Mouse (Mus musculus) MEL (cell line): ENCODE data around the gene Vcan. TPM values are rescaled to one million over a fixed set of nuclear protein-coding genes. Genes with fewer than 3 reads are reported as not detected.

Experiments
- DNase-seq: peaks from one replicate; pipeline ENCODE4 v3.0.0; 2011; ENCODE audit warnings: low read depth, low spot score
- H3K27ac ChIP-seq: 2 replicates; pipeline ENCODE4 v1.5.1; 2012; ENCODE audit warnings: low read depth, mild to moderate bottlenecking, control low read depth, low read length, moderate library complexity; ENCODE audit not compliant: control insufficient read depth
- H3K27me3 ChIP-seq, 2 experiments: fragments of 150-350 bp in 1 of 2; sonication (generic) in 1 of 2; 2 replicates each; pipeline ENCODE4 v1.6.1; 2012; ENCODE audit warnings: low read length in 2 of 2, mild to moderate bottlenecking in 2 of 2, improper control_type of control experiment in 1 of 2, moderate library complexity in 1 of 2; ENCODE audit not compliant: insufficient read depth in 2 of 2, control insufficient read depth in 1 of 2
- H3K36me3 ChIP-seq, 2 experiments: 2 replicates each; pipeline ENCODE4 v1.6.1; 2012 to 2014; ENCODE audit warnings: low read length in 2 of 2, improper control_type of control experiment in 1 of 2, inconsistent platforms in 1 of 2, mild to moderate bottlenecking in 1 of 2; ENCODE audit not compliant: insufficient read depth in 2 of 2, control insufficient read depth in 1 of 2
- H3K4me1 ChIP-seq, 2 experiments: fragments of 150-350 bp in 1 of 2; sonication (generic) in 1 of 2; 2 replicates each; pipeline ENCODE4 v1.6.1; 2012; ENCODE audit warnings: low read length in 2 of 2, improper control_type of control experiment in 1 of 2, mild to moderate bottlenecking in 1 of 2; ENCODE audit not compliant: insufficient read depth in 2 of 2, control insufficient read depth in 1 of 2
- H3K4me3 ChIP-seq, 2 experiments: fragments of 150-350 bp in 1 of 2; sonication (generic) in 1 of 2; 2 replicates each; pipeline ENCODE4 v1.5.1; 2012; ENCODE audit warnings: low read depth in 2 of 2, low read length in 2 of 2, mild to moderate bottlenecking in 2 of 2, moderate library complexity in 2 of 2, control low read depth in 1 of 2, improper control_type of control experiment in 1 of 2; ENCODE audit not compliant: control insufficient read depth in 1 of 2, insufficient read depth in 1 of 2
- H3K79me2 ChIP-seq: 2 replicates; pipeline ENCODE4 v1.6.1; 2012; ENCODE audit warnings: mild to moderate bottlenecking, low read length, moderate library complexity; ENCODE audit not compliant: control insufficient read depth, poor library complexity, insufficient read depth
- H3K9ac ChIP-seq: 2 replicates; pipeline ENCODE4 v1.6.1; 2012; ENCODE audit warnings: low read depth, mild to moderate bottlenecking, control low read depth, low read length, moderate library complexity; ENCODE audit not compliant: control insufficient read depth, poor library complexity, severe bottlenecking
- H3K9me3 ChIP-seq: fragments of 150-350 bp; sonication (generic); replicated peaks from 2 replicates; pipeline ENCODE4 v1.6.1; 2012; ENCODE audit warnings: mild to moderate bottlenecking, low read length, improper control_type of control experiment, moderate library complexity; ENCODE audit not compliant: insufficient read depth
- CHD1 ChIP-seq: IDR thresholded peaks from 2 replicates; pipeline ENCODE4 v1.6.1; 2012; ENCODE audit warnings: low read depth, mild to moderate bottlenecking, inconsistent platforms, low read length, improper control_type of control experiment
- CTCF ChIP-seq, 3 experiments: IDR thresholded peaks in 2 of 3; conservative IDR thresholded peaks in 1 of 3; 2 replicates each; pipeline ENCODE4 v1.5.1; 2011 to 2012; ENCODE audit warnings: low read length in 3 of 3, low read depth in 2 of 3, mild to moderate bottlenecking in 2 of 3, improper control_type of control experiment in 1 of 3, inconsistent platforms in 1 of 3, mixed read lengths in 1 of 3, moderate library complexity in 1 of 3; ENCODE audit not compliant: control insufficient read depth in 1 of 3, insufficient read depth in 1 of 3, poor library complexity in 1 of 3, severe bottlenecking in 1 of 3
- E2F4 ChIP-seq: IDR thresholded peaks from 2 replicates; pipeline ENCODE4 v1.6.1; 2011; ENCODE audit warnings: low read depth, low read length, improper control_type of control experiment, borderline replicate concordance
- EP300 ChIP-seq, 2 experiments: IDR thresholded peaks; 2 replicates each; pipeline ENCODE4 v1.6.1; 2011; ENCODE audit warnings: improper control_type of control experiment in 2 of 2, low read length in 2 of 2, low read depth in 1 of 2, mild to moderate bottlenecking in 1 of 2
- ETS1 ChIP-seq: IDR thresholded peaks from 2 replicates; pipeline ENCODE4 v1.6.1; 2012; ENCODE audit warnings: low read depth, mild to moderate bottlenecking, inconsistent platforms, low read length, improper control_type of control experiment, moderate library complexity
- GABPA ChIP-seq: IDR thresholded peaks from 2 replicates; pipeline ENCODE4 v1.6.1; 2012; ENCODE audit warnings: low read depth, mild to moderate bottlenecking, inconsistent platforms, low read length, improper control_type of control experiment, moderate library complexity
- HCFC1 ChIP-seq: IDR thresholded peaks from 2 replicates; pipeline ENCODE4 v1.6.1; 2012; ENCODE audit warnings: low read depth, mild to moderate bottlenecking, inconsistent platforms, low read length, improper control_type of control experiment, moderate library complexity
- JUND ChIP-seq: IDR thresholded peaks from 2 replicates; pipeline ENCODE4 v1.6.1; 2011; ENCODE audit warnings: low read depth, mild to moderate bottlenecking, improper control_type of control experiment, low read length
- KAT2A ChIP-seq: conservative IDR thresholded peaks from 2 replicates; pipeline ENCODE4 v1.6.1; 2012; ENCODE audit warnings: low read depth, low read length, improper control_type of control experiment, inconsistent platforms
- MAFK ChIP-seq: IDR thresholded peaks from 2 replicates; pipeline ENCODE4 v1.6.1; 2011; ENCODE audit warnings: low read depth, mild to moderate bottlenecking, low read length, improper control_type of control experiment, borderline replicate concordance
- MXI1 ChIP-seq: IDR thresholded peaks from 2 replicates; pipeline ENCODE4 v1.6.1; 2011; ENCODE audit warnings: mild to moderate bottlenecking, low read depth, low read length, improper control_type of control experiment
- MYB ChIP-seq: IDR thresholded peaks from 2 replicates; pipeline ENCODE4 v1.6.1; 2011; ENCODE audit warnings: mild to moderate bottlenecking, low read depth, low read length, improper control_type of control experiment
- MYC ChIP-seq: IDR thresholded peaks from 2 replicates; pipeline ENCODE4 v1.6.1; 2011; ENCODE audit warnings: low read depth, mild to moderate bottlenecking, low read length, improper control_type of control experiment, moderate library complexity
- NELFE ChIP-seq: IDR thresholded peaks from 2 replicates; pipeline ENCODE4 v1.6.1; 2011; ENCODE audit warnings: low read depth, low read length, improper control_type of control experiment
- NRF1 ChIP-seq: IDR thresholded peaks from 2 replicates; pipeline ENCODE4 v1.6.1; 2014; ENCODE audit warnings: low read depth, mild to moderate bottlenecking, inconsistent platforms, low read length, improper control_type of control experiment, moderate library complexity; ENCODE audit not compliant: poor library complexity, insufficient read depth, severe bottlenecking
- POLR2A ChIP-seq, 2 experiments: IDR thresholded peaks; 2 replicates each; pipeline ENCODE4 v1.6.1; 2011 to 2012; ENCODE audit warnings: low read length in 2 of 2, mild to moderate bottlenecking in 2 of 2, control low read depth in 1 of 2, improper control_type of control experiment in 1 of 2, low read depth in 1 of 2, moderate library complexity in 1 of 2; ENCODE audit not compliant: control insufficient read depth in 1 of 2, insufficient read depth in 1 of 2, poor library complexity in 1 of 2
- POLR2AphosphoS5 ChIP-seq: IDR thresholded peaks from 2 replicates; pipeline ENCODE4 v1.6.1; 2012; ENCODE audit warnings: low read depth, borderline replicate concordance, mild to moderate bottlenecking, inconsistent platforms, low read length, moderate library complexity, mixed read lengths
- RAD21 ChIP-seq: IDR thresholded peaks from 2 replicates; pipeline ENCODE4 v1.6.1; 2011; ENCODE audit warnings: mild to moderate bottlenecking, low read depth, low read length, improper control_type of control experiment
- SIN3A ChIP-seq: IDR thresholded peaks from 2 replicates; pipeline ENCODE4 v1.6.1; 2012; ENCODE audit warnings: low read length, improper control_type of control experiment, inconsistent platforms
- TBP ChIP-seq: IDR thresholded peaks from 2 replicates; pipeline ENCODE4 v1.8.0; 2011; ENCODE audit warnings: low read depth, low read length, improper control_type of control experiment
- TCF12 ChIP-seq: IDR thresholded peaks from 2 replicates; pipeline ENCODE4 v1.6.1; 2014; ENCODE audit warnings: low read depth, mild to moderate bottlenecking, inconsistent platforms, low read length, improper control_type of control experiment, moderate library complexity
- USF1 ChIP-seq: IDR thresholded peaks from 2 replicates; pipeline ENCODE4 v1.6.1; 2014; ENCODE audit warnings: low read depth, mild to moderate bottlenecking, inconsistent platforms, low read length, improper control_type of control experiment, moderate library complexity
- USF2 ChIP-seq, 2 experiments: IDR thresholded peaks; 2 replicates each; pipeline ENCODE4 v1.6.1; 2011 to 2012; ENCODE audit warnings: improper control_type of control experiment in 2 of 2, low read length in 2 of 2, borderline replicate concordance in 1 of 2, inconsistent platforms in 1 of 2, low read depth in 1 of 2, mild to moderate bottlenecking in 1 of 2; ENCODE audit not compliant: insufficient read depth in 1 of 2
- ZKSCAN1 ChIP-seq: IDR thresholded peaks from 2 replicates; pipeline ENCODE4 v1.6.1; 2012; ENCODE audit warnings: low read depth, mild to moderate bottlenecking, inconsistent platforms, low read length, improper control_type of control experiment, moderate library complexity
- ZMIZ1 ChIP-seq: IDR thresholded peaks from 2 replicates; pipeline ENCODE4 v1.6.1; 2012; ENCODE audit warnings: low read depth, mild to moderate bottlenecking, inconsistent platforms, low read length, improper control_type of control experiment, moderate library complexity
- ZNF384 ChIP-seq: IDR thresholded peaks from 2 replicates; pipeline ENCODE4 v1.6.1; 2012; ENCODE audit warnings: low read depth, mild to moderate bottlenecking, inconsistent platforms, low read length, improper control_type of control experiment
- polyA plus RNA-seq, 2 experiments: library from polyadenylated mRNA; stranded (reverse) in 1 of 2; unstranded in 1 of 2; fragments of >175 nt in 1 of 2; fragments of >200 nt in 1 of 2; gene quantifications; 2 replicates each; pipeline versions ENCODE4 v1.2.1 to v1.2.4; 2012; ENCODE audit warnings: low replicate concordance in 2 of 2, low read depth in 1 of 2; ENCODE audit not compliant: insufficient read length in 2 of 2, insufficient read depth in 1 of 2, missing spikeins in 1 of 2
- total RNA-seq: library from RNA; depleted of rRNA; stranded (reverse); fragments of 300-350 nt; gene quantifications from 2 replicates; pipeline ENCODE4 v1.2.3, GENCODE M21; 2012

Vcan gene
- total and polyA plus RNA-seq, 3 experiments, result 0.10 TPM; not detected in 2

GRCm38 (mm10) chr13:89742686-89743200 lies 434 bp upstream of the Vcan start:
- Histone ChIP-seq H3K9me3 (no peaks in the 10 kb centered on the region), H3K27ac (no peak overlapping the region), H3K79me2 (no peaks in the 10 kb centered on the region), H3K4me1 (no peaks in the 10 kb centered on the region), H3K4me3 (no peak overlapping the region), H3K9ac (no peak overlapping the region), H3K36me3 (no peaks in the 10 kb centered on the region), H3K27me3 (no peaks in the 10 kb centered on the region)
- no peak for TF ChIP-seq TBP
- no peak for TF ChIP-seq POLR2A (IDR thresholded peaks at IDR 0.05; ENCODE audit: control insufficient read depth in 1 of 2, insufficient read depth in 1 of 2, low read depth in 1 of 2, low read length in 2 of 2, poor library complexity in 1 of 2)
- TF ChIP-seq GABPA, result no peak
- no peak for TF ChIP-seq TCF12
- TF ChIP-seq ZMIZ1, result no peak
- TF ChIP-seq SIN3A, result no peak
- TF ChIP-seq USF2 (IDR thresholded peaks at IDR 0.05; ENCODE audit: borderline replicate concordance in 1 of 2, insufficient read depth in 1 of 2, low read depth in 1 of 2, low read length in 2 of 2), result no peak
- TF ChIP-seq MYB, result no peak
- TF ChIP-seq MAFK, result no peak
- no peak for TF ChIP-seq E2F4
- no peak for TF ChIP-seq NELFE
- TF ChIP-seq MXI1, result no peak
- TF ChIP-seq ZKSCAN1, result no peak
- no peak for TF ChIP-seq CTCF (IDR thresholded peaks at IDR 0.05 in 2 of 3, conservative IDR thresholded peaks at IDR 0.05 in 1 of 3; ENCODE audit: control insufficient read depth in 1 of 3, insufficient read depth in 1 of 3, low read depth in 2 of 3, low read length in 3 of 3, poor library complexity in 1 of 3, severe bottlenecking in 1 of 3)
- TF ChIP-seq POLR2AphosphoS5, result no peak
- TF ChIP-seq NRF1, result no peak
- TF ChIP-seq MYC, result no peak
- TF ChIP-seq JUND, result no peak
- TF ChIP-seq HCFC1, result no peak
- TF ChIP-seq USF1, result no peak
- no peak for DNase-seq

- Histone ChIP-seq H3K36me3 (no peaks in the 10 kb centered on the region), H3K79me2 (no peaks in the 10 kb centered on the region), H3K4me1 (no peaks in the 10 kb centered on the region), H3K27me3 (no peaks in the 10 kb centered on the region), H3K4me3 (no peak overlapping the region; a peak in 1 of 4 replicates), H3K9ac (no peak overlapping the region; the same call in 1 of the 2 replicates), H3K9me3 (no peaks in the 10 kb centered on the region), H3K27ac (no peak overlapping the region)
- DNase-seq, result no peak
- TF ChIP-seq ZMIZ1 (no peak), MAFK (no peak), POLR2A (IDR thresholded peaks at IDR 0.05; ENCODE audit: control insufficient read depth in 1 of 2, insufficient read depth in 1 of 2, low read depth in 1 of 2, low read length in 2 of 2, poor library complexity in 1 of 2) (no peak), MYC (no peak), KAT2A (no peak), USF1 (no peak), RAD21 (no peak), ZNF384 (no peak), ETS1 (no peak), CTCF (IDR thresholded peaks at IDR 0.05 in 2 of 3, conservative IDR thresholded peaks at IDR 0.05 in 1 of 3; ENCODE audit: control insufficient read depth in 1 of 3, insufficient read depth in 1 of 3, low read depth in 2 of 3, low read length in 3 of 3, poor library complexity in 1 of 3, severe bottlenecking in 1 of 3) (no peak), CHD1 (no peak), EP300 (IDR thresholded peaks at IDR 0.05; ENCODE audit: low read depth in 1 of 2, low read length in 2 of 2) (no peak)
These were observed 1.2 kb downstream of the Vcan start for GRCm38 (mm10) chr13:89741116-89741551.
